16 mouse cellular contexts compared by ENCODE assay signal in genomic region chrX:7678986-7679385, GRCm38 (mm10). TPM values are rescaled to one million over a fixed set of nuclear protein-coding genes. Genes with fewer than 3 reads are reported as not detected.
A peak's percentile ranks its signal among the peaks of the same experiment; 100 is the strongest.
DNase-seq lines count a peak whose midpoint lies in the region; ATAC-seq and TF ChIP-seq lines count a peak whose summit lies in the region.
"Had no signal": no experiment of that assay in that cellular context is flagged by ENCODE, and none has a peak within 500 bp of the region (broad histone marks: within the 10 kb centered on the region; RNA-seq: fewer than 3 reads in every experiment).

No protein-coding gene starts in this region.

- intact Hi-C loops in gastrocnemius, adult 2 months (cut with DNase I), result no loop called here

- H3K9me3 ChIP-seq in kidney, postnatal 0 days (replicated peaks; ENCODE audit: low read length), result no peaks in the 10 kb centered on the region
- H3K9me3 ChIP-seq: embryonic facial prominence, embryonic 12.5 days; forebrain, embryonic 15.5 days; heart, embryonic 13.5 days; limb, embryonic 13.5 days; midbrain, embryonic 15.5 days; neural tube, embryonic 15.5 days had no signal

- H3K4me2 ChIP-seq in kidney, postnatal 0 days (ENCODE audit: low read length), result no peak overlapping the region

- no peak for ATAC-seq in kidney, postnatal 0 days (replicated peaks; ENCODE audit: low FRiP score, low read depth)

- TF ChIP-seq CTCF in gastrocnemius, adult 2 months (IDR thresholded peaks at IDR 0.05), result peak; percentile 20; the same call in 1 of the 2 replicates
- peak; percentile 27; the same call in 1 of the 2 replicates for TF ChIP-seq CTCF in kidney, postnatal 0 days (IDR thresholded peaks at IDR 0.05; ENCODE audit: low read depth)

- DNase-seq in gastrocnemius, adult 2 months, result no peak
- no peak for DNase-seq in gastrocnemius, postnatal 4 days (ENCODE audit: low spot score in 2 of 2)
- no peak for DNase-seq in kidney, postnatal 0 days (ENCODE audit: low spot score)
- no peak for DNase-seq in kidney, adult 9 months
- peak; percentile 68 for DNase-seq in 416B (ENCODE audit: low read depth)
- no peak for DNase-seq in frontal cortex, postnatal 14 days (ENCODE audit: low spot score in 2 of 2)
- DNase-seq in spleen, adult 12 weeks (ENCODE audit: low spot score), result no peak

- peak overlapping the region; percentile 90 for H3K27ac ChIP-seq in gastrocnemius, adult 2 months
- H3K27ac ChIP-seq in kidney, postnatal 0 days, result no peak overlapping the region
- H3K27ac ChIP-seq in brown adipose tissue, adult 24 weeks (replicated peaks; ENCODE audit: low read depth, low read length), result peak overlapping the region; percentile 93
- H3K27ac ChIP-seq: embryonic facial prominence, embryonic 12.5 days; forebrain, embryonic 15.5 days; heart, embryonic 13.5 days; limb, embryonic 13.5 days; liver, embryonic 14.5 days; midbrain, embryonic 15.5 days; neural tube, embryonic 15.5 days had no signal

- no peaks in the 10 kb centered on the region for H3K4me1 ChIP-seq in kidney, postnatal 0 days (replicated peaks; ENCODE audit: insufficient read depth, low read length)
- H3K4me1 ChIP-seq in brown adipose tissue, adult 24 weeks (ENCODE audit: control insufficient read depth, insufficient read depth, insufficient read length, low read length), result no peaks in the 10 kb centered on the region
- H3K4me1 ChIP-seq: embryonic facial prominence, embryonic 12.5 days; forebrain, embryonic 15.5 days; heart, embryonic 13.5 days; midbrain, embryonic 15.5 days had no signal

- peak overlapping the region; percentile 75 for H3K4me3 ChIP-seq in gastrocnemius, adult 2 months
- H3K4me3 ChIP-seq in kidney, postnatal 0 days (replicated peaks; ENCODE audit: low read depth, low read length), result no peak overlapping the region
- H3K4me3 ChIP-seq in brown adipose tissue, adult 24 weeks (ENCODE audit: insufficient read depth, low read depth, low read length), result no peak overlapping the region; the same call in 1 of the 2 replicates

- H3K9ac ChIP-seq in kidney, postnatal 0 days (ENCODE audit: low read depth, low read length), result no peak overlapping the region
- H3K9ac ChIP-seq: embryonic facial prominence, embryonic 12.5 days; forebrain, embryonic 15.5 days; limb, embryonic 13.5 days; liver, embryonic 14.5 days; midbrain, embryonic 15.5 days; neural tube, embryonic 15.5 days had no signal

- 39% methylated on average over 3 of the region's 3 CpGs for WGBS in kidney, postnatal 0 days

- H3K36me3 ChIP-seq in kidney, postnatal 0 days (ENCODE audit: insufficient read depth, low read length), result no peaks in the 10 kb centered on the region
- H3K36me3 ChIP-seq: embryonic facial prominence, embryonic 12.5 days; forebrain, embryonic 15.5 days; heart, embryonic 13.5 days; limb, embryonic 13.5 days; midbrain, embryonic 15.5 days; neural tube, embryonic 15.5 days had no signal

- no peaks in the 10 kb centered on the region for H3K27me3 ChIP-seq in kidney, postnatal 0 days (ENCODE audit: insufficient read depth, low read length)
- H3K27me3 ChIP-seq: embryonic facial prominence, embryonic 12.5 days; forebrain, embryonic 15.5 days; heart, embryonic 13.5 days; limb, embryonic 13.5 days; midbrain, embryonic 15.5 days; neural tube, embryonic 15.5 days had no signal

RNA-seq across cellular contexts. Expression of gene Magix, which starts 2.1 kb away (rescaled TPM):
- 10 to 100 TPM; 21.0 to 31.0 TPM for total RNA-seq in gastrocnemius, adult 2 months (2021)
- total RNA-seq in gastrocnemius, postnatal 4 days (2021), result 1 to 10 TPM; 1.3 to 1.8 TPM
- 1.5 and 2.3 TPM in 2 replicates for polyA plus RNA-seq in kidney, postnatal 0 days (2015; fragmentation: Nextera tagmentation; extraction: Ambion mirVana)
- 2.9 and 3.4 TPM in 2 replicates for polyA plus RNA-seq in brown adipose tissue, adult 24 weeks (2012; ENCODE audit: insufficient read depth, insufficient read length, missing spikeins)
- total RNA-seq: common myeloid progenitor, adult 5-6 weeks had no signal
- polyA plus RNA-seq: neural tube, embryonic 15.5 days had no signal

RNA-seq across cellular contexts. Expression of gene Plp2, which starts 7.8 kb away (rescaled TPM):
- total RNA-seq in gastrocnemius, adult 2 months (2021), result 10 to 100 TPM; 23.8 to 42.7 TPM
- 100 to 1,000 TPM in 1 of 2 experiments, 10 to 100 TPM in 1; 82.9 to 104 TPM for total RNA-seq in gastrocnemius, postnatal 4 days (2021)
- 142 and 153 TPM in 2 replicates for polyA plus RNA-seq in kidney, postnatal 0 days (2015; fragmentation: Nextera tagmentation; extraction: Ambion mirVana)
- 27.0 and 31.6 TPM in 2 replicates for polyA plus RNA-seq in brown adipose tissue, adult 24 weeks (2012; ENCODE audit: insufficient read depth, insufficient read length, missing spikeins)

RNA-seq across cellular contexts. Expression of gene Gpkow, which starts 17.9 kb away (rescaled TPM):
- 10 to 100 TPM; 12.5 to 15.3 TPM for total RNA-seq in gastrocnemius, adult 2 months (2021)
- total RNA-seq in gastrocnemius, postnatal 4 days (2021), result 10 to 100 TPM; 22.6 to 26.6 TPM
- 32.7 and 36.2 TPM in 2 replicates for polyA plus RNA-seq in kidney, postnatal 0 days (2015; fragmentation: Nextera tagmentation; extraction: Ambion mirVana)
- polyA plus RNA-seq in brown adipose tissue, adult 24 weeks (2012; ENCODE audit: insufficient read depth, insufficient read length, missing spikeins), result 17.4 and 24.4 TPM in 2 replicates

RNA-seq across cellular contexts. Expression of gene Prickle3, which starts 21.9 kb away (rescaled TPM):
- 10 to 100 TPM; 23.6 to 26.6 TPM for total RNA-seq in gastrocnemius, adult 2 months (2021)
- total RNA-seq in gastrocnemius, postnatal 4 days (2021), result 1 to 10 TPM; 8.9 to 9.5 TPM
- polyA plus RNA-seq in kidney, postnatal 0 days (2015; fragmentation: Nextera tagmentation; extraction: Ambion mirVana), result 9.5 and 9.7 TPM in 2 replicates
- 6.3 and 8.3 TPM in 2 replicates for polyA plus RNA-seq in brown adipose tissue, adult 24 weeks (2012; ENCODE audit: insufficient read depth, insufficient read length, missing spikeins)

RNA-seq across cellular contexts. Expression of gene Wdr45, which starts 35.1 kb away (rescaled TPM):
- total RNA-seq in gastrocnemius, adult 2 months (2021), result 10 to 100 TPM; 31.1 to 37.6 TPM
- 10 to 100 TPM; 25.6 to 30.7 TPM for total RNA-seq in gastrocnemius, postnatal 4 days (2021)
- 39.6 and 40.6 TPM in 2 replicates for polyA plus RNA-seq in kidney, postnatal 0 days (2015; fragmentation: Nextera tagmentation; extraction: Ambion mirVana)
- 41.8 and 42.4 TPM in 2 replicates for polyA plus RNA-seq in brown adipose tissue, adult 24 weeks (2012; ENCODE audit: insufficient read depth, insufficient read length, missing spikeins)

Comparison
In these comparisons a context has a peak if more than half of its experiments do, and no peak if none do; other contexts are left out.
1. RNA of gene Magix, which starts 2.1 kb away (total RNA-seq): 21.0 to 31.0 TPM in gastrocnemius, adult 2 months; 1.3 to 1.8 TPM in gastrocnemius, postnatal 4 days; every median in the first group is over 4 times any median in the second.